Mouse (Mus musculus) CH12.LX (cell line): Measurements from ENCODE around the gene Sptbn2. TPM values are rescaled to one million over a fixed set of nuclear protein-coding genes. Genes with fewer than 3 reads are reported as not detected.

ENCODE experiments used
- DNase-seq: peaks from one replicate; pipeline ENCODE4 v3.0.0-alpha.2; 2013; ENCODE audit errors: extremely low read depth
- H3K27ac ChIP-seq: 2 replicates; pipeline ENCODE4 v1.5.1; 2012; ENCODE audit warnings: low read depth, mild to moderate bottlenecking, control low read depth, moderate library complexity; ENCODE audit not compliant: insufficient read depth
- H3K27me3 ChIP-seq: replicated peaks from 2 replicates; pipeline ENCODE3; 2012; ENCODE audit warnings: inconsistent platforms
- H3K36me3 ChIP-seq, 2 experiments: replicated peaks in 1 of 2; 2 replicates each; pipeline versions ENCODE3 to v1.6.1; 2012; ENCODE audit warnings: inconsistent platforms in 1 of 2, low read length in 1 of 2, mild to moderate bottlenecking in 1 of 2, mixed read lengths in 1 of 2, moderate library complexity in 1 of 2; ENCODE audit not compliant: control insufficient read depth in 1 of 2, insufficient read depth in 1 of 2
- H3K4me1 ChIP-seq, 2 experiments: 2 replicates each; pipeline ENCODE4 v1.6.1; 2012; ENCODE audit warnings: inconsistent platforms in 1 of 2, moderate library complexity in 1 of 2; ENCODE audit not compliant: insufficient read depth in 2 of 2, control insufficient read depth in 1 of 2
- H3K4me2 ChIP-seq: 2 replicates; pipeline ENCODE4 v1.6.1; 2012; ENCODE audit warnings: low read depth, mild to moderate bottlenecking, control low read depth; ENCODE audit not compliant: poor library complexity, insufficient read depth, severe bottlenecking
- H3K4me3 ChIP-seq, 3 experiments: fragments of 150-350 bp in 1 of 3; sonication (generic) in 1 of 3; replicated peaks in 1 of 3; 2 replicates each; pipeline versions ENCODE3 to v1.5.1; 2011 to 2012; ENCODE audit warnings: low read depth in 2 of 3, low read length in 2 of 3, mild to moderate bottlenecking in 2 of 3, moderate library complexity in 2 of 3, control low read depth in 1 of 3, improper control_type of control experiment in 1 of 3, inconsistent platforms in 1 of 3, mixed read lengths in 1 of 3; ENCODE audit not compliant: poor library complexity in 1 of 3
- H3K79me2 ChIP-seq: replicated peaks from 2 replicates; pipeline ENCODE4 v1.6.1; 2012; ENCODE audit warnings: mild to moderate bottlenecking, moderate library complexity; ENCODE audit not compliant: control insufficient read depth, poor library complexity, insufficient read depth, severe bottlenecking; ENCODE audit errors: extremely low read depth
- H3K9ac ChIP-seq: 2 replicates; pipeline ENCODE4 v1.6.1; 2012; ENCODE audit warnings: low read depth, mild to moderate bottlenecking, control low read depth, moderate library complexity; ENCODE audit not compliant: insufficient read depth
- H3K9me3 ChIP-seq: replicated peaks from 2 replicates; pipeline ENCODE3; 2012; ENCODE audit warnings: low read length, inconsistent platforms, mixed read lengths
- BHLHE40 ChIP-seq: IDR thresholded peaks from 2 replicates; pipeline ENCODE4 v1.6.1; 2011; ENCODE audit warnings: mild to moderate bottlenecking, low read depth, low read length, improper control_type of control experiment
- CHD2 ChIP-seq: IDR thresholded peaks from 2 replicates; pipeline ENCODE4 v1.6.1; 2011; ENCODE audit warnings: low read length, improper control_type of control experiment
- CTCF ChIP-seq, 2 experiments: IDR thresholded peaks in 1 of 2; conservative IDR thresholded peaks in 1 of 2; 2 replicates each; pipeline ENCODE4 v1.5.1; 2011 to 2012; ENCODE audit warnings: low read depth in 2 of 2, low read length in 2 of 2, improper control_type of control experiment in 1 of 2, inconsistent platforms in 1 of 2, mild to moderate bottlenecking in 1 of 2, moderate library complexity in 1 of 2
- E2F4 ChIP-seq: IDR thresholded peaks from 2 replicates; pipeline ENCODE4 v1.6.1; 2011; ENCODE audit warnings: low read depth, low read length, improper control_type of control experiment; ENCODE audit not compliant: insufficient replicate concordance
- ETS1 ChIP-seq: conservative IDR thresholded peaks from 2 replicates; pipeline ENCODE4 v1.6.1; 2012; ENCODE audit warnings: low read depth, mild to moderate bottlenecking, inconsistent platforms, low read length, improper control_type of control experiment, moderate library complexity
- HCFC1 ChIP-seq: IDR thresholded peaks from 2 replicates; pipeline ENCODE4 v1.6.1; 2012; ENCODE audit warnings: low read depth, mild to moderate bottlenecking, inconsistent platforms, low read length, improper control_type of control experiment
- IRF4 ChIP-seq: IDR thresholded peaks from 2 replicates; pipeline ENCODE4 v1.6.1; 2014; ENCODE audit warnings: low read depth, mild to moderate bottlenecking, inconsistent platforms, low read length, improper control_type of control experiment
- JUN ChIP-seq: IDR thresholded peaks from 2 replicates; pipeline ENCODE4 v1.6.1; 2011; ENCODE audit warnings: low read depth, mild to moderate bottlenecking, low read length, improper control_type of control experiment, moderate library complexity; ENCODE audit not compliant: insufficient read depth
- JUND ChIP-seq: conservative IDR thresholded peaks from 2 replicates; pipeline ENCODE4 v1.6.1; 2011; ENCODE audit warnings: low read depth, low read length, improper control_type of control experiment
- MAZ ChIP-seq: IDR thresholded peaks from 2 replicates; pipeline ENCODE4 v1.6.1; 2012; ENCODE audit warnings: low read depth, mild to moderate bottlenecking, inconsistent platforms, low read length, improper control_type of control experiment, moderate library complexity
- PAX5 ChIP-seq: IDR thresholded peaks from 2 replicates; pipeline ENCODE4 v1.6.1; 2012; ENCODE audit warnings: low read length, inconsistent platforms, mixed read lengths
- POLR2A ChIP-seq: IDR thresholded peaks from 2 replicates; pipeline ENCODE4 v1.6.1; 2011; ENCODE audit warnings: low read depth, mild to moderate bottlenecking, improper control_type of control experiment, low read length
- SMC3 ChIP-seq: IDR thresholded peaks from 2 replicates; pipeline ENCODE4 v1.6.1; 2011; ENCODE audit warnings: low read depth, low read length, improper control_type of control experiment
- TCF12 ChIP-seq: IDR thresholded peaks from 2 replicates; pipeline ENCODE4 v1.6.1; 2014; ENCODE audit warnings: low read depth, mild to moderate bottlenecking, inconsistent platforms, low read length, improper control_type of control experiment
- USF1 ChIP-seq: IDR thresholded peaks from 2 replicates; pipeline ENCODE4 v1.6.1; 2014; ENCODE audit warnings: low read depth, mild to moderate bottlenecking, inconsistent platforms, low read length, improper control_type of control experiment
- ZC3H11A ChIP-seq: IDR thresholded peaks from 2 replicates; pipeline ENCODE4 v1.6.1; 2012; ENCODE audit warnings: low read depth, mild to moderate bottlenecking, inconsistent platforms, low read length, improper control_type of control experiment
- ZMIZ1 ChIP-seq: IDR thresholded peaks from 2 replicates; pipeline ENCODE4 v1.6.1; 2012; ENCODE audit warnings: low read depth, mild to moderate bottlenecking, inconsistent platforms, low read length, improper control_type of control experiment
- ZNF384 ChIP-seq: IDR thresholded peaks from 2 replicates; pipeline ENCODE4 v1.6.1; 2012; ENCODE audit warnings: low read depth, low read length, improper control_type of control experiment, inconsistent platforms
- dilution Hi-C: fragments of 300-500 bp; cut with MboI; formaldehyde crosslinking; loops from 2 replicates; pipeline ENCODE4 v1.14.3; 2020; ENCODE audit warnings: low sequenced_read_pairs; ENCODE audit not compliant: extremely low pct_unique_long_range_greater_than_20kb, extremely low pct_ligation_motif_present
- in situ Hi-C: fragments of 300-500 bp; cut with MboI; formaldehyde crosslinking; loops from 3 replicates; pipeline ENCODE4 v1.14.3; 2019; ENCODE audit warnings: low sequenced_read_pairs, low pct_ligation_motif_present, low pct_unique_long_range_greater_than_20kb, mixed read lengths
- polyA plus RNA-seq: library from polyadenylated mRNA; unstranded; fragments of >175 nt; gene quantifications from 2 replicates; pipeline ENCODE4 v1.2.1, GENCODE M21; 2012; ENCODE audit warnings: low read depth; ENCODE audit not compliant: insufficient read length
- total RNA-seq, 2 experiments: library from RNA; depleted of rRNA; stranded (reverse); fragments of 300-350 nt in 1 of 2; fragments of >200 nt in 1 of 2; gene quantifications; 2 replicates each; pipeline ENCODE4 v1.2.3; 2012 to 2014

Sptbn2 gene
- total and polyA plus RNA-seq, 3 experiments, result 0.08 to 2.7 (median 0.24) TPM

DNA sequence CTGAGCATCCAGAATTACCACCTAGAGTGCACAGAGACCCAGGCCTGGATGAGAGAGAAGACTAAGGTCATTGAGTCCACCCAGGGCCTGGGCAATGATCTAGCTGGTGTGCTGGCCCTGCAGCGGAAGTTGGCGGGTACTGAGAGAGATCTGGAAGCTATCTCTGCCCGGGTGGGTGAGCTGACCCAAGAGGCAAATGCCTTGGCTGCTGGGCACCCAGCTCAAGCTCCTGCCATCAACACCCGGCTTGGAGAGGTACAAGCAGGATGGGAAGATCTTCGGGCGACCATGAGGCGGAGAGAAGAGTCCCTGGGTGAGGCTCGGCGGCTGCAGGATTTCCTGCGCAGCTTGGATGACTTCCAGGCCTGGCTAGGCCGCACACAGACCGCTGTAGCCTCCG, 26.9 kb downstream of the Sptbn2 start:
- Histone ChIP-seq H3K79me2 (no peaks in the 10 kb centered on the region), H3K27ac (no peak overlapping the region), H3K4me3 (no peak overlapping the region), H3K9me3 (no peaks in the 10 kb centered on the region), H3K4me1 (no peaks in the 10 kb centered on the region), H3K4me2 (no peak overlapping the region), H3K36me3 (no peaks in the 10 kb centered on the region), H3K9ac (no peak overlapping the region), H3K27me3 (no peaks in the 10 kb centered on the region)
- in situ Hi-C loops (no loop called here), dilution Hi-C loops (no loop called here)
- TF ChIP-seq CTCF (conservative IDR thresholded peaks at IDR 0.05 in 1 of 2, IDR thresholded peaks at IDR 0.05 in 1 of 2; ENCODE audit: low read depth in 2 of 2, low read length in 2 of 2) (no peak), JUN (no peak), TCF12 (no peak), IRF4 (no peak), PAX5 (no peak), ZMIZ1 (no peak), CHD2 (no peak)
- DNase-seq, result no peak

DNA sequence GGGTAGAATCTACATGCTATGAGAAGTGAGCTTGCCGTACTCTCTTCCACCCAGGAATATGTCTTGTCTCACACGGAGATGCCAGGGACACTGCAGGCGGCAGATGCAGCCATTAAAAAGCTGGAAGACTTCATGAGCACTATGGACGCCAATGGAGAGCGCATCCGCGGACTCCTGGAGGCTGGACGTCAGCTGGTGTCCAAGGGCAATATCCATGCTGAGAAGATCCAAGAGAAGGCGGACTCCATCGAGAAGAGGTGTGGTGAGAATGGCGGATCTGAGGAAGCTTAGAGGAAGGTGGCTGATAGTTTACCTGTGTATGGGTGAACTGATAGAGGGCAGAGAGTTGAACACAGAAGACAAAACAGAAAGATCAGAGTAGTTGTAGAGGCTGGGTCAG, 28.1 kb downstream of the Sptbn2 start:
- TF ChIP-seq MAZ, result no peak
- TF ChIP-seq USF1, result no peak
- TF ChIP-seq CTCF (conservative IDR thresholded peaks at IDR 0.05 in 1 of 2, IDR thresholded peaks at IDR 0.05 in 1 of 2; ENCODE audit: low read depth in 2 of 2, low read length in 2 of 2), result no peak
- TF ChIP-seq ZMIZ1, result no peak
- TF ChIP-seq BHLHE40, result no peak
- TF ChIP-seq ETS1, result no peak
- TF ChIP-seq JUND, result no peak

DNA sequence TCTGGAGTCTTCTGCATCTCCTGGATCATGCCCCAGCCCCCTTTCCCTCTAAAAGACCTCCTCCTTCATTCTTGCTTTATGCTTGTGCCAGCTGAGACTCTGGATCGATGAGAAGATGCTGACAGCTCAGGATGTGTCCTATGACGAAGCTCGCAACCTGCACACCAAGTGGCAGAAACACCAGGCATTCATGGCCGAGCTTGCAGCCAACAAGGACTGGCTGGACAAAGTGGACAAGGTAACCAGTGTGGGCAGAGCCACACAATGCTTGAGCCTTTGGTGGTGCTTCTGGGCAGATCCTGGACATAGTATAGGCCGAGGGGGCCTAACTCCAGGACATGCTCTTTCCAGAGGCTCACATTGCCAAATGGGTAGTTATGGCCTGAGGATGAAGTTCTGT, 28.8 kb downstream of the Sptbn2 start:
- Histone ChIP-seq H3K79me2 (no peaks in the 10 kb centered on the region), H3K4me1 (no peaks in the 10 kb centered on the region), H3K27ac (no peak overlapping the region), H3K9me3 (no peaks in the 10 kb centered on the region), H3K4me3 (no peak overlapping the region), H3K36me3 (peaks cover 0 to 3% of the 10 kb centered on the region in 2 experiments), H3K4me2 (no peak overlapping the region), H3K27me3 (no peaks in the 10 kb centered on the region), H3K9ac (no peak overlapping the region)
- in situ Hi-C loops, result loop anchor here (5.0 to 10.0 kb wide), 3 partner anchors 45 to 242 kb away; partner anchors contain the start of genes 2010003K11Rik, Gm960 and Rce1
- DNase-seq, result no peak
- TF ChIP-seq ZNF384, result no peak
- no peak for TF ChIP-seq SMC3
- no peak for TF ChIP-seq TCF12
- TF ChIP-seq E2F4, result no peak
- TF ChIP-seq CTCF (conservative IDR thresholded peaks at IDR 0.05 in 1 of 2, IDR thresholded peaks at IDR 0.05 in 1 of 2; ENCODE audit: low read depth in 2 of 2, low read length in 2 of 2), result no peak
- no peak for TF ChIP-seq ZC3H11A
- no peak for TF ChIP-seq BHLHE40
- TF ChIP-seq PAX5, result no peak
- no peak for TF ChIP-seq ETS1
- no peak for TF ChIP-seq HCFC1
- no peak for TF ChIP-seq POLR2A
- dilution Hi-C loops, result no loop called here

More for the DNA sequence above, 28.1 kb downstream of the Sptbn2 start:
- dilution Hi-C loops (no loop called here), in situ Hi-C loops (no loop called here)
- Histone ChIP-seq H3K36me3 (peaks cover 0 to 2% of the 10 kb centered on the region in 2 experiments), H3K79me2 (no peaks in the 10 kb centered on the region), H3K4me3 (no peak overlapping the region), H3K9ac (no peak overlapping the region), H3K27me3 (no peaks in the 10 kb centered on the region), H3K27ac (no peak overlapping the region), H3K9me3 (no peaks in the 10 kb centered on the region), H3K4me1 (no peaks in the 10 kb centered on the region), H3K4me2 (no peak overlapping the region)
- DNase-seq, result no peak
